Mouse (Mus musculus) C2C12 (cell line): ENCODE data around the gene Slc12a8.

Source experiments
- CTCF ChIP-seq: IDR thresholded peaks from one replicate; pipeline ENCODE4 v1.5.1; 2011; ENCODE audit not compliant: control insufficient read depth, insufficient read depth, insufficient read length
- MYOD1 ChIP-seq: IDR thresholded peaks from one replicate; pipeline ENCODE4 v1.6.1; 2011; ENCODE audit warnings: low read depth; ENCODE audit not compliant: control insufficient read depth, insufficient read length

- no peak for TF ChIP-seq CTCF
- TF ChIP-seq MYOD1 = no peak
These were observed 55.5 kb downstream of the Slc12a8 start for GRCm38 (mm10) chr16:33572646-33573045.
